Mouse (Mus musculus): Measurements from ENCODE around the gene Bves.

DNA sequence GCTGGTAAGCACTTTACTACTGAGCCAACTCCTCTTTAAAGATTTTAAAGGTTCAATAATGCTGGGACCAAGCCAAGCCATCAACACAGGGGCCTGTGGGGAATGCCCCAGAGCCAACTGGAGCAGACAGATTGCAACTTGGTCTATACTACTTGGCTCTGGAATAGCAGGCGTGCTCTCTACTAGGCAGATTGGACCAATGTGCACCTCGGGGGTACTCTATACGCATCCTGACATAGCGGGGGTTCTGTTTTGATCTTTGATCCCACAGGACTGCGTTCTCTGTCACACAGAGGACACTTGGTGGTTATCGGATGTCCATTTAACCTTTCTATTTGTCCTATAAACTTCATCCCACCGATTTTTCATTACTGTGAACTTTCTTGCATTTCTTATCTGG is 647 bp upstream of the Bves start:
- TF ChIP-seq CTCF (IDR thresholded peaks at IDR 0.05; ENCODE audit: borderline replicate concordance, control insufficient read depth, extremely low read depth, insufficient read depth, low read length, poor library complexity) (no peak), POLR2A (IDR thresholded peaks at IDR 0.05; ENCODE audit: control insufficient read depth, extremely low read depth, insufficient read depth, low read length, poor library complexity) (no peak)
